Mouse (Mus musculus) forebrain, embryonic 11.5 days (tissue): ENCODE results near the gene Vat1. TPM values are rescaled to one million over a fixed set of nuclear protein-coding genes. Genes with fewer than 3 reads are reported as not detected.
A peak's percentile ranks its signal among the peaks of the same experiment; 100 is the strongest.

Experiments used
- ATAC-seq: fragments of 200-750 bp; cut with Nextera tagmentation; replicated peaks from 2 replicates; pipeline ENCODE4 v1.8.0; 2017; ENCODE audit warnings: moderate TSS enrichment; ENCODE audit not compliant: low FRiP score
- DNase-seq: peaks from one replicate; pipeline ENCODE4 v3.0.0-alpha.2; 2017; ENCODE audit warnings: low spot score
- H3K27ac ChIP-seq: fragments of 300-500 bp; sonication (generic); 2 replicates; pipeline ENCODE4 v1.5.1; 2014; ENCODE audit warnings: low read depth, low read length
- H3K27me3 ChIP-seq: fragments of 300-500 bp; sonication (generic); 2 replicates; pipeline ENCODE4 v1.6.1; 2014; ENCODE audit warnings: mild to moderate bottlenecking, low read length, mixed read lengths; ENCODE audit not compliant: control insufficient read depth, insufficient read depth
- H3K36me3 ChIP-seq: fragments of 300-500 bp; sonication (generic); 2 replicates; pipeline ENCODE4 v1.6.1; 2014; ENCODE audit warnings: mild to moderate bottlenecking, low read length, moderate library complexity, mixed read lengths; ENCODE audit not compliant: control insufficient read depth, insufficient read depth
- H3K4me1 ChIP-seq: fragments of 300-500 bp; sonication (generic); replicated peaks from 2 replicates; pipeline ENCODE4 v1.6.1; 2014; ENCODE audit warnings: low read length, mixed read lengths; ENCODE audit not compliant: control insufficient read depth, insufficient read depth
- H3K4me2 ChIP-seq: fragments of 300-500 bp; sonication (generic); 2 replicates; pipeline ENCODE4 v1.6.1; 2014; ENCODE audit warnings: low read depth, mild to moderate bottlenecking, low read length, moderate library complexity, mixed read lengths; ENCODE audit not compliant: severe bottlenecking
- H3K4me3 ChIP-seq: fragments of 300-500 bp; sonication (generic); 2 replicates; pipeline ENCODE4 v1.5.1; 2014; ENCODE audit warnings: low read depth, low read length
- H3K9ac ChIP-seq: fragments of 300-500 bp; sonication (generic); 2 replicates; pipeline ENCODE4 v1.6.1; 2014; ENCODE audit warnings: low read length
- H3K9me3 ChIP-seq: fragments of 300-500 bp; sonication (generic); 2 replicates; pipeline ENCODE4 v1.6.1; 2016; ENCODE audit warnings: low read length, mixed read lengths; ENCODE audit not compliant: control insufficient read depth
- WGBS: fragments of 180-500 bp; shearing (Covaris S2); extraction: QIAGEN DNeasy Blood & Tissue Kit; methylation state at CpG from one replicate; pipeline ENCODE4 v1.1.7; 2014; 5-methylcytosine and 5-hydroxymethylcytosine counted together
- polyA plus RNA-seq: library from polyadenylated mRNA; unstranded; fragments of >200 nt; fragmentation: Nextera tagmentation; extraction: Ambion mirVana; gene quantifications from 2 replicates; pipeline ENCODE4 v1.2.1, GENCODE M21; 2014

The Vat1 gene
- polyA plus RNA-seq, 1 experiment from 2014 or later, result 47.0 TPM

GRCm38 (mm10) chr11:101433396-101433795 is 32.6 kb downstream of the Vat1 start:
- no peak for DNase-seq
- Histone ChIP-seq H3K4me1 (no peaks in the 10 kb centered on the region), H3K4me2 (no peak overlapping the region), H3K27me3 (no peaks in the 10 kb centered on the region), H3K9ac (no peak overlapping the region), H3K36me3 (peaks cover 9% of the 10 kb centered on the region; the same call in 1 of the 2 replicates), H3K27ac (no peak overlapping the region), H3K4me3 (no peak overlapping the region), H3K9me3 (no peaks in the 10 kb centered on the region)
- 93% methylated on average over 13 of the region's 13 CpGs for WGBS
- no peak for ATAC-seq

GRCm38 (mm10) chr11:101431327-101431726 is 34.7 kb downstream of the Vat1 start:
- no peaks in the 10 kb centered on the region for H3K27me3 ChIP-seq
- 91% methylated on average over 9 of the region's 9 CpGs for WGBS

GRCm38 (mm10) chr11:101426165-101426564 is 39.9 kb downstream of the Vat1 start:
- 72% methylated on average over 8 of the region's 8 CpGs for WGBS
- no peak for ATAC-seq
- H3K9ac ChIP-seq, result peak overlapping the region; percentile 78

More at GRCm38 (mm10) chr11:101431327-101431726, 34.7 kb downstream of the Vat1 start:
- ATAC-seq (no peak), DNase-seq (no peak)
- H3K9ac ChIP-seq, result no peak overlapping the region
- H3K4me1 ChIP-seq, result no peaks in the 10 kb centered on the region
- H3K4me2 ChIP-seq, result no peak overlapping the region
- no peak overlapping the region for H3K27ac ChIP-seq
- peaks cover 9% of the 10 kb centered on the region; the same call in 1 of the 2 replicates for H3K36me3 ChIP-seq
- H3K4me3 ChIP-seq, result no peak overlapping the region
- H3K9me3 ChIP-seq, result no peaks in the 10 kb centered on the region

GRCm38 (mm10) chr11:101424925-101425813 is 40.9 kb downstream of the Vat1 start, which contains the start of the genes Rundc1 and Ptges3l:
TSS of gene Rundc1 (plus strand) at chr11:101425085.
TSS of gene Ptges3l (minus strand) at chr11:101425333.
- Histone ChIP-seq H3K27me3 (no peaks in the 10 kb centered on the region), H3K36me3 (peaks cover 4% of the 10 kb centered on the region; the same call in 1 of the 2 replicates), H3K4me2 (peak within 1 kb of the TSS; percentile 84), H3K9me3 (no peaks in the 10 kb centered on the region), H3K4me1 (peaks cover 7% of the 10 kb centered on the region; the same call in 1 of the 2 replicates), H3K9ac (peak within 1 kb of the TSS; percentile 78), H3K4me3 (peak within 1 kb of the TSS; percentile 95), H3K27ac (peak within 1 kb of the TSS; percentile 8)
- ATAC-seq, result peak; percentile 95
- peak; percentile 99 for DNase-seq
- under 1% methylated on average over 80 of the region's 81 CpGs for WGBS

More at GRCm38 (mm10) chr11:101426165-101426564, 39.9 kb downstream of the Vat1 start:
- no peaks in the 10 kb centered on the region for H3K27me3 ChIP-seq
- no peak for DNase-seq
- H3K36me3 ChIP-seq, result peaks cover 4% of the 10 kb centered on the region; the same call in 1 of the 2 replicates
- peak overlapping the region; percentile 84 for H3K4me2 ChIP-seq
- no peak overlapping the region for H3K27ac ChIP-seq
- peak overlapping the region; percentile 95 for H3K4me3 ChIP-seq
- H3K9me3 ChIP-seq, result no peaks in the 10 kb centered on the region
- H3K4me1 ChIP-seq, result peaks cover 7% of the 10 kb centered on the region; the same call in 1 of the 2 replicates

- peak within 1 kb of the TSS; percentile 84 for H3K4me2 ChIP-seq
- H3K4me1 ChIP-seq, result peaks cover 7% of the 10 kb centered on the region; the same call in 1 of the 2 replicates
- no peaks in the 10 kb centered on the region for H3K36me3 ChIP-seq
- DNase-seq, result peak; percentile 49
- no peaks in the 10 kb centered on the region for H3K27me3 ChIP-seq
- H3K4me3 ChIP-seq, result peak within 1 kb of the TSS; percentile 95
- H3K27ac ChIP-seq, result peak within 1 kb of the TSS; percentile 8
- WGBS, result 5% methylated on average over 23 of the region's 23 CpGs
- 0 out of 2 replicates have a peak, but pooled peaks have one; percentile 37 for ATAC-seq
- H3K9me3 ChIP-seq, result no peaks in the 10 kb centered on the region
- H3K9ac ChIP-seq, result peak within 1 kb of the TSS; percentile 78
Measured at GRCm38 (mm10) chr11:101424105-101424851, 41.8 kb downstream of the Vat1 start, which contains the start of gene Gm27029. TSS of gene Gm27029 (minus strand) at chr11:101424796.

GRCm38 (mm10) chr11:101420148-101420547 is 45.9 kb downstream of the Vat1 start:
- no peak overlapping the region for H3K9ac ChIP-seq
- no peak for DNase-seq
- H3K4me3 ChIP-seq, result no peak overlapping the region
- H3K4me2 ChIP-seq, result no peak overlapping the region
- H3K36me3 ChIP-seq, result no peaks in the 10 kb centered on the region
- H3K27me3 ChIP-seq, result no peaks in the 10 kb centered on the region
- H3K9me3 ChIP-seq, result no peaks in the 10 kb centered on the region
- ATAC-seq, result no peak
- peaks cover 3% of the 10 kb centered on the region for H3K4me1 ChIP-seq
- 83% methylated on average over 5 of the region's 5 CpGs for whole genome bisulfite sequencing
- H3K27ac ChIP-seq, result no peak overlapping the region

- no peak for ATAC-seq
- 14% methylated on average over 3 of the region's 3 CpGs for WGBS
- Histone ChIP-seq H3K36me3 (no peaks in the 10 kb centered on the region), H3K4me3 (no peak overlapping the region), H3K27ac (no peak overlapping the region), H3K9ac (no peak overlapping the region), H3K9me3 (no peaks in the 10 kb centered on the region), H3K4me2 (no peak overlapping the region), H3K4me1 (peaks cover 3% of the 10 kb centered on the region), H3K27me3 (no peaks in the 10 kb centered on the region)
- DNase-seq, result no peak
Measured at GRCm38 (mm10) chr11:101419610-101420009, 46.4 kb downstream of the Vat1 start.

GRCm38 (mm10) chr11:101418991-101419390 is 47.0 kb downstream of the Vat1 start:
- WGBS, result 62% methylated on average over 6 of the region's 6 CpGs
- Histone ChIP-seq H3K9me3 (no peaks in the 10 kb centered on the region), H3K4me1 (peaks cover 3% of the 10 kb centered on the region), H3K36me3 (no peaks in the 10 kb centered on the region), H3K27me3 (no peaks in the 10 kb centered on the region), H3K4me3 (no peak overlapping the region), H3K9ac (no peak overlapping the region), H3K4me2 (no peak overlapping the region), H3K27ac (no peak overlapping the region)
- ATAC-seq, result no peak
- DNase-seq, result no peak
